Mouse (Mus musculus) testis, adult 2 months (tissue): ENCODE measurements around the gene Pramel3. TPM values are rescaled to one million over a fixed set of nuclear protein-coding genes. Genes with fewer than 3 reads are reported as not detected.
"Not testable (repeated sequence)": the region's sequence is repeated elsewhere in the genome, so short reads cannot be mapped to it uniquely, and the experiment has no call there.

Experiments used
- H3K27ac ChIP-seq: fragments of 200-500 bp; 2 replicates; pipeline ENCODE4 v1.5.1; 2012; ENCODE audit warnings: low read depth, low read length; ENCODE audit not compliant: control insufficient read depth, insufficient read depth
- H3K27me3 ChIP-seq: fragments of 200-500 bp; 2 replicates; pipeline ENCODE4 v1.6.1; 2012; ENCODE audit warnings: mild to moderate bottlenecking, low read length, moderate library complexity; ENCODE audit not compliant: control insufficient read depth, insufficient read depth
- H3K36me3 ChIP-seq: fragments of 200-500 bp; 2 replicates; pipeline ENCODE4 v1.6.1; 2012; ENCODE audit warnings: mild to moderate bottlenecking, low read length; ENCODE audit not compliant: control insufficient read depth, insufficient read depth
- H3K4me1 ChIP-seq: fragments of 200-500 bp; 2 replicates; pipeline ENCODE4 v1.6.1; 2012; ENCODE audit warnings: low read length; ENCODE audit not compliant: control insufficient read depth, insufficient read depth
- H3K4me3 ChIP-seq: fragments of 200-500 bp; 2 replicates; pipeline ENCODE4 v1.5.1; 2012; ENCODE audit warnings: low read depth, mild to moderate bottlenecking, low read length, moderate library complexity, mixed read lengths; ENCODE audit not compliant: control insufficient read depth
- polyA plus RNA-seq: library from polyadenylated mRNA; depleted of rRNA; stranded (reverse); fragments of >200 nt; gene quantifications from 2 replicates; pipeline ENCODE4 v1.2.3, GENCODE M21; 2012; rRNA removed

The Pramel3 gene
- 1.5 and 2.6 TPM in 2 replicates for polyA plus RNA-seq

DNA sequence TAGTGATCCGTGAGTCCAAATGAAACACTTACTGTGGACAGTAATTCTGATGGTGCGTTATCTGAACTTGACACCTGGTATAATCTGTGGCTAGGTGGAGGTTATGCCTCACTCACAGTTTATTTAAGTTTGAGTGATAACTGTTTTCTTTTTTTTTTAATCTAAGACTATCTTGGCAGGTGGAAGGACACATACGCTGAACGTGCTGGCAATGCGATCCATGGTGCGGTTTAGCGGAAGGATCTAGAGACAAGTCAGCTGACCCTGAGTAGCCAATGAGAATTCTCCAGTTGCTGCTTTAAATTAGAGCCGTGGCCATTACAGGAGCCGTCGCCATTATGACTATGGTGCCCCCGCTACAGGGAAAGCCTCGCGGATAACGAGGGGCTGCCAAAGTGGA lies at the start of gene Pramel3:
Gene Pramel3 (plus strand): TSS at position 301 of the 400 bp plus-strand sequence.
- H3K36me3 ChIP-seq, H3K4me1 ChIP-seq, H3K27me3 ChIP-seq, H3K27ac ChIP-seq, H3K4me3 ChIP-seq: not testable (repeated sequence)

DNA sequence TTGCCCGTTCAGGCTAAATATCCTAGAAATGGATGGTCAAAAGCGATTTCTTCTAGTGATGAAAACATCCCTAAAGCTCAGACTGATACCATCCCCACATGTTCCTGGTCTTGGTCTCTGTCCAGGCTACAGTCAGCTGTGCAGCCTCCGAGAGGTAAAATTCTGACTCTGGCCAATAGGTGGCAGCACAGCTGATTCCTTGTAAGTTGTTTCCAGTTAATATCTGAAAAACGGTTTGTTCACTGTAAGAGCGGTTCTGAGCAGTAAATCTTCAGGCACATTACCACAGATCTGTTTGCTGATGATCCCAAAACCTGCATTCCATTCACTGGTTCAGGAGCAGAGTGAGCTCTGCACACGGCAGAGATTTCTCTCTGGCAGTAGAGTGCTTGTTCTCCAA lies 58.6 kb downstream of the Pramel3 start:
- not testable (repeated sequence) for H3K27ac ChIP-seq, H3K27me3 ChIP-seq, H3K4me3 ChIP-seq, H3K36me3 ChIP-seq, H3K4me1 ChIP-seq

DNA sequence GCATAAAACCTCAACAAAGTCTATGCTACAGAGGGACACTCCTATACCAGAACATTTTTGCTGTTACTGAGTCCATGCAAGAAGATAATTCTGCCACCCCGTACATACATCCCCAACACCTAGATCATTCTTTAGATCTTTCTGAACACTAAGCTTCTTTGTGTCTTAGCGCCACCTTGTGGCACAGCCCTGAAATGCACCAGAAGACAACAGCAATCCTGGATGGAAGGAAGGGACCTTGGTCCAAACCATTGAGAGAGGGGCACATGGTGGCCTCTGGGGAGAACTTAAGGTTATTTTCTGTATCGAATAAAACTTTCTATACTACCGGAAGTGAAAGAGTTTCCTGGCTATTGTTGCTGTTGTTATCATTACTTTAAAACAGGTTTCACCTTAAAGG lies 59.8 kb downstream of the Pramel3 start:
- H3K36me3 ChIP-seq, H3K4me3 ChIP-seq, H3K27me3 ChIP-seq, H3K27ac ChIP-seq, H3K4me1 ChIP-seq: not testable (repeated sequence)

Other genes with a start within 250 kb of the Pramel3 start
- 2.0 and 2.6 TPM in 2 replicates for gene Gm15023, start 124.7 kb upstream of the Pramel3 start, polyA plus RNA-seq
- not detected in 2 replicates for gene Tceal6, start 91.6 kb upstream of the Pramel3 start, polyA plus RNA-seq
- 2.4 and 4.1 TPM in 2 replicates for gene Gm5128, start 71.0 kb downstream of the Pramel3 start, polyA plus RNA-seq
- 1.5 and 2.1 TPM in 2 replicates for gene Gm7903, start 131.5 kb downstream of the Pramel3 start, polyA plus RNA-seq
- gene AV320801, start 192.3 kb downstream of the Pramel3 start, polyA plus RNA-seq = 2.2 and 3.4 TPM in 2 replicates